Mouse (Mus musculus) liver (tissue): ENCODE data around the gene Fitm2.
"Not testable (repeated sequence)": the region's sequence is repeated elsewhere in the genome, so short reads cannot be mapped to it uniquely, and the experiment has no call there.

ENCODE experiments used
- DNase-seq: peaks from one replicate; pipeline ENCODE4 v3.0.0-alpha.2; 2020; ENCODE audit warnings: mixed read lengths

Gene Fitm2

DNA sequence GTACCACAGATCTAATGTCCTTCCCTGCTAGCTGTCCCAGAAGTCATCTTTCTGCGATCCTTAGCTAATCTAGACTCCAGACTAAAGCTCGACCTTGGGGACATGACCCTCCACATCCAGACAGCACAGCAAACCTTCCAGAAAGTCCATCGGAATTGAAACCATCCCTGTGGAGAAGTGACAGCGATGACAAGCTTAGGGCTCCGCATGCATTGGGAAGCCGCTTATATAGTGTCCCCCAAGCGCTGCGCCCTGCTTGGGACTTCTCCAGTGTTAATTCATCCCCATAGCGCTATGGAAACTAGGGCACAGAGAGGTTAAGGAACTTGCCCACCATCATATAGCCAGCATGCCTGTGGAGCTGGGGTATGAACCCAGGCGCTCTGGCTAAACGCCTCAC, 9.6 kb downstream of the Fitm2 start:
- DNase-seq: no peak

DNA sequence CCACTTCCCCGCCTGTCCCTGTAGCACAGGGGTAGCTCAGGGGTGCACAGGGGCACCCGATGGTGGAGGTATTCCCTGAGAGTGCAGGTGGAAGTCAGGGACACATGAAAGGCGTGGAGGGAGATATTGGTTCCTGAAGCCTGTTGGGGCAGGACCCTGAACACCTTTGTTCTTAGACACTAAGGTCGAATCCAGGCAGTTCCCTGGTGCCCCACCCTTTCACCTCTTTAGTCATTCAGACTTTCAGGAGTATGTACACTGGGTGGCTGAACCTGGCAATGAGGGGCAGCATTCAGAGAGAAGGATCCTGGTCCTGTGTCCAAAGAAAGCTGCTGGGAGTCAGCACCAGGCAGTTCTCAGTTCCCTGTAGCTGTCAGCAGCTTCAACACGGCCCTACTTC, 10.0 kb downstream of the Fitm2 start:
- DNase-seq: no peak

DNA sequence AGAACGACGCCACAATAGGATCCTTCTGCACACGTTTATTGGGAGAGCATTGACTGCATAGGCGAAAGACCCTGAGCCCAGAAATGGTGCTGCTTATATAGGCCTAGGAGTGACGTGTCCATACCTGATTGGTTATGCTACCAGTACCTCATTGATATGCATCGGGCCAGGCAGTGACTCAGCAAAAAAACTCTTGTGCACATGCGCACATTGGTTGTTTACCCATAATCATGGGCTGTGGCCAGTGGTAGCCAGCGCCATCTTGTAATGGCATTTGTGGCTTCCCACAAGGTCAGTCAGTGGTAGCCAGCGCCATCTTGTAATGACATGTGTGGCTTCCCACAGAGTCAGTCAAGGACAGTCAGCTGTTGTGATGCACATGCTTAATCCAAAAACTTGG, 11.1 kb downstream of the Fitm2 start:
- DNase-seq: not testable (repeated sequence)

DNA sequence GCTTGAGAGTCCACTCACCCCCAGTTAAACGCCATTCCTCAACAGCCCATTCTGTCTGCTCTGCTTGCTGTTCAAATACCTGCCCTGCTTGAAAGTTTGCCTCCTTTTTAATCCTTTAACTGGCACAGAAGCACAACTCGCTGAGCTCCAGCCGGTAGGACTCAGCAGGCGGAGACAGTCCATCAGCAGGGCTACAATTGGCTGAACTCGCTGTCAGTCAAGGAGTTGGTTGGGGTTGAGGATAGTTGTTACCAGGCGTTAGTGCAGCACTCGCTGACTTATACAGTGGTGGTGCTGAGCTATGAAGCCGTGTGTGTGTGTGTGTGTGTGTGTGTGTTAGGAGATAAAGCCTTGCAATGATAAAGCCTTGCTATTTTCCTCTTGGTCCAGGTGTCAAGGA, 11.8 kb downstream of the Fitm2 start:
- DNase-seq: no peak

DNA sequence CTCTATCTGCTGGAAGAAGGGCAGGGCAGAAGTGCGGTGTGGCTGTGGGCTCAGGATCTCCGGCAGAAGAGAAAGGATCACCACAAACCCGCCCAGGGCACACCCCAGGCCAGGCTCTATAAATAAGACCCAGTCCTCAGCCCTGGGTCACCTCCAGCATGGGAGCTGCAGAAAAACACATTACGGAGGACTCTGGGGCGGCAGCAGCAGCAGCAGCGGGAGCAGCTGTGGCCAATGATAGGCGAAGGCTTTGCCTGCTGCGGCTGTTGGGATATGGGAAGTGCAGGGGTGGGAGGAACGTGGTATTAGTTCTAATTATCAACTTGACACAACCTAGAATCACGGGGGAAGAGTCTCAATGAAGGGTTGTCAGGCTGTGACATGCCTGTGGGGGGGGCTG, 13.0 kb downstream of the Fitm2 start:
- no peak for DNase-seq

DNA sequence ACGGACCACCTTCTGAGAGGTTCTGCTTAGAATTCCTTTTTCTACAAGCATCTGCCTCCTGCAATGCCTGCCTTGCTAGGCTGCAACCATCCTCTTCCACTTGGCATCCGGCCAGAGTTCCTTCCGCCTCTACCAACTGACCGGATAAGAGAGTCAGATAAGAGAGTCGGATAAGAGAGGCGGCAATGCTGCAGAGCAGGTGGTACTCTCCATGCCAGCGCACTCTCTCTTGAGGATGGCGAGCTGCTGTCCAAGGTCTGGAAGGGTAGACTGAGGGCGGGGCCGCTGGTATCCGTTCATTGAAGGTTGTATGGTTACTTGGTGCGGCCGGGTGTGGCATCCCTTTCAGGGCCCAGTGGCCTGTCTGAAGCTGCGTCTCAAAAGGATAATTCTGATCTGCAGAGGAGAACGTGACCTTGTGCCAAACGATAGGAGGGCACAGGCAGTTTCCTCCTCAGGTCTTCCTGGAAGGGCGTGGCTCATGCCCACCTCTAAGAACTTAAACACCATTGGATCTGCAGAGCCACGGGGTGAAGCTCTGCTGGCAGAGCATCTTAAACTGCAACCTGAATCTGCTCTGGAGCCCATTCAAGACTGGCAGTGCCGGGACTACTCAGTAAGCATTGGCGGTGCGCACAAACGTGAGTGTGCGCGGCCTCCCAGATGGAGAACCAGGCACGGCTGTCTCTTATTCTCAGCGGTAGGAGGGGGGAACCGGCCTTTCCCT, 13.7 kb downstream of the Fitm2 start:
- no peak for DNase-seq

DNA sequence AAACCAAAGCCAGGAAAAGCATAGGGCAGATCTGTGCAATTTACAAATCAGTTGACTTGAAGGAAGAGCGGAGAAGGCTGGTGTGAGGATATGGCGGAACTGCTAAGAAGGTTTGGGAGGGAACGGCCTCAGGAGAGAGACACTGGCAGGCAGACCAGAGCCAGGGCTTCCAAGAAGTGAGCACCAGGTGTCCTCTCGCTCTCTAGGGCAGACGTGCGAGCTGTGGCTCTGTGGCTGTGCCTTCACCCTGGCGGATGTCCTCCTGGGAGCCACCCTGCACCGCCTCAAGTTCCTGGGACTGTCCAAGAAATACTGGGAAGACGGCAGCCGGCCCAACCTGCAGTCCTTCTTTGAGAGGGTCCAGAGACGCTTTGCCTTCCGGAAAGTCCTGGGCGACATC, 19.1 kb downstream of the Fitm2 start:
- DNase-seq: no peak

DNA sequence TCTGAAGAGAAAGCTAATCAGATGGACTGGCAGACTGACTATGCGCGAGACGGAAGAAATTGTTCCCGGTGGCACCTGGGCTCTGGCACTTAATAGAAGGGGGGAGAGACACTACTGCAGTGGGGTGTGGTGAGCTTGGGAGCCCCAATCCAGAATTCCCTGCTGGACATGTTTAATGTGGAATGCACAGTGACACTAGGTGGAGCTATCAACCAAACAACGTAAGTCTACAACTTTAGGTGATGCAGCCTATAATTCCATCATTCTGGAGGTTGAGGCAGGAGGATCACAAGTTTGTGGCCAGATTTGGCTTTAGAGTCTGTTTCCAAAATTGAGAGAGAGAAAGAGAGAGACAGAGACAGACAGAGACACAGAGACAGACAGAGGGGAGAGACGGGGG, 19.7 kb downstream of the Fitm2 start:
- no peak for DNase-seq

DNA sequence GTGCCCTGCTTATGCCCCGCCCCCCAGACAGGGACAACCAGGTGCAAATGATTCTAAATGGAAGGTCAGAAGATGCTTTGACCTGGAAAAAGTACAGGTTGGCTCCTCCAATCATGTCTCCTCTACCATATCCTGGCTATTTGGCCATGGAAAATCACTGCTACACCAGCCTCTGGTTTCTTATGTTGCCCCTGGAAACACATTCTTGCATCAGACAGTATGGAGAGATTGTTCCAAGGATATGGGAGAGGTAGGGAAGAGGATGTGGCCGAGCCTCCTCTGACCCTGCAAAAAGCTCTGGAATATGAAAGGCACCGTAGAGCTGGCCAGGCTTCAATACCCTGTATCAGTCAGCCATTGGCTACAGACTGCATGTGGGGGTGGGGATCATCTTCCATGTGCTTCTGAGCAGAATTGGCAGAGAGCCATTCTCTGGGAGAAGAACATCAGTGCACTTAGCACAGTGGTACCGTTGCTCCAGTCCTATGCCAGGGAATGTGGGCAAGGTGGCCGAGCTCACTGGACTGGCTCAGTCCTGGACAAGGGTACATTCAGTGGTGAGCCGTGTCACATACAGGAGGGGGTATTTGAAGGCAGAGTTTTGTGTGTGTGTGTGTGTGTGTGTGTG, 21.6 kb downstream of the Fitm2 start:
- no peak for DNase-seq

DNA sequence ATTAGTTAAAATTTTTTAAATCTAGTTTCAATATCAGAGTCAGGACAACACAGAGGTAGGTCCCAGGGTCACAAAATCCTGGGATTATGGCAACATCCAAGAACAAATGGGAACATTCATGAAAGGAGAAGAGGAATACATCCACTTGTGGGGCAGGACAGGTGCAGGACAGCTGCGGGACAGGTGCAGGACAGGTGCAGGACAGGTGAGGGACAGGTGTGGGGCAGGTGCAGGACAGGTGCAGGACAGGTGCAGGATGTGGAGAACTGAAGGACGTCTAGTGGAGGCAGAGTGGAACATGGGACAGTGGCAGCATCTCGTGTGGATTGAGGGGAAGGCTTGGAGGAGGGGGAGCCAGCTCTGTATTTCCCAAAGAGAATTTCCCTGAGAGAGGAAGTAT, 23.2 kb downstream of the Fitm2 start:
- DNase-seq: no peak

DNA sequence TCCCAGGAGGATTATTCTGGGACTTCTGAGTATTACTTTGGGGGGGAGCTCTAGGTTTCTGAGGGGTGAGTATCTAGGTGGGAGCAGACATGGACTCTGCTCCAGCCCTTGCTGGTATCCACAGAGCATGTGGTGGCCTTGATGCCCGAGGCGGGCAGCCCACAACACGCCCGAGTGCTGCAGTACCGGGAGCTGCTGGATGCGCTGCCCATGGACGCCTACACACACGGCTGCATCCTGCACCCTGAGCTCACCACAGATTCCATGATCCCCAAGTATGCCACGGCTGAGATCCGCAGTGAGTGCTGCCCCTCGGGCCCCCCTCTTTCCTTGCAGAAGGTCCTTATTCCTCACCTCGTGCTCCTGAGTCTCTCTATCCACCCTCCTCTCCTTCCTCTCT, 25.1 kb downstream of the Fitm2 start:
- no peak for DNase-seq

DNA sequence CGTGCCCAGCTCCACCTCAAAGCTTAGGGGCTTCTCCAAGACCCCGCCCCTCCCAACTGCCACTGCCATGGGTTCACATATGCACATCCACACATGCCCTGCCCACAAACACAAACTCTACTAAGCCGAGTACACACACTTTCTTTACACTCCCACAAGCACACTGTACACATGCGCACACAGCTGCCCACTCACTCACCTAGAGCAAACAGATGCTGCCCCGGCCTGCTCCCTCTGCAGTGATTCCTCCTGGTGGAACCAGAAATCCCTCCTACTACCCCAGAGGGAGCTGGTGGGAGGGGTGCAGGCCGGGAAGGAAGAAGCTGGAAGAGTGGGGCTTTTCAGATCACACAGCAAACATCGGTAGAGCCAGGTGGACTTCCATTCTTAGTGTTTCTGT, 28.4 kb downstream of the Fitm2 start:
- no peak for DNase-seq

DNA sequence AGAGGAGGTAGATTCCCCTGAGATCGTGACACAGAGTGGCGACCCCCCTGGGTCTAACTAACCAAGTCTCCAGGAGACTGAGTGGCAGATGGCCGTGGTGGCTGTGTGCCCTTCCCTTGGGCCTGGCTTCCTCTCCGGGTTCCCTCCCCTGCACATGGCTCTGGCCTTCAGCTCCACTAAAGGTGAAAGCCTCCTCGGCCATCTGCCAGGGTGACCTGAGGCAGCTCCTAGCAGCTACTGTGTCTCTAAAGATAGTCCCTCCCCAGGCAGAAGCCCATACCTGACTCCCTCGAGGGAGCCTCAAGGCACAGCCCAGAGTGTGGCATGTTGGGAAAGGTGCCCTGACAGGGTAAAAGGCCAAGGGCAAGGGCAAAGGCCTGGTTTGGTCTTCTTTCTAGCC, 28.9 kb downstream of the Fitm2 start:
- DNase-seq: no peak

DNA sequence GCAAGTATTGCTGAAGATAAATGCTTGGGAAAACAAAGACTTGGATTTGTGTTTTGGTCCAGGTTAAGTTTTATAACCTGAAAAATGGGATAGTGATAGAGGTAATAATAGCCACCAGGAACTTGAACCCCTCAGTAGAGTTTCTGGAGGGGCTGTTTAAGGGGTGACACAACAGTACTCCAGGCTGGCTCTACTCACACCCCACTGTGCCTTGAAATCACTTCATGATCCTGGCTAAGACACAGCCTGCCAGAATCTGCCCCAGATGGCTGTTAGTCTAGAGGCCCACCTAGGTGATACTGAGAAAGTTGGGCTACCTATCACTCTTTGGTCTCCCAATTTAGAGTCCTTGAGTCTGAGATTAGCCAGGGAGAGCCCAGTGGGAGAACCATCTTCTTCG, 32.9 kb downstream of the Fitm2 start:
- no peak for DNase-seq

DNA sequence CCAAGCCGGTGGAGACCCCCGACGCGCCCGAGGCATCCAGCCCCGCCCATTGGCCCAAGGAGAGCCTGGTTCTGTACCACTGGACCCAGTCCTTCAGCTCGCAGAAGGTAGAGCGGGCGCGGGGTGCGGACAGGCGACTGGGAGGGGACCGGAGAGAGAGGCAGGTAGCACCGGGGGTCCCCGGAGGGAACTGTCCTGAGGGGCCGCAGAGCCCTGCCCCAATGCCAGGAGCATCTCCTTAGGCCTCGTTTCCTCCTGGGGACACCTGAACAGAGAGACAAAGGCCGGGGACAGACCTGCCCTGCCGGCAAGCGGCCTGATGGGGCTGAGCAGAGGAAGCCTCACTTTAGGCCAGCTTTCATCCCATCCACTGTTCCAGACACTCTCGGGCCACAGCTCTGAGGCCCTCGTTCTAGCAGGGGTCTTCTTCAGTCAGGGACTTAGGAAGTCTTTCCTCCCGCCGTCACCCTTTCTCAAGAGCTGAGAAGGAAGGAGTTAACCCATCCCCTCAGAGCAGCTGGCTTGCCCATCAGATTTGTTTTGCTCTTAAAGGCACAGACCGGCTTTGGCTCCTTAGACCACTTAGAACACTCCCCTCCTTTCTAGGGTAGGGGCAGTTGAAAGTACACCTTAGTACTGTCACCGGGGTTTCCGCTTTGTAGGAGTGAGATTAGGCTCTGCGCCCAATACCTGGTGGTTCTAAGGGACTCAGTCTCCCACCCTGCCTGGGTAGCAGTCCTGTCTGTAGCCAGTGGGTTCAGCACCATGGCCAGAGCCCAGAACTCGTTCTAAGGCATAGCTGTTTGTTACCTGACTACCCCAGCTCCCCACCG, 33.6 kb downstream of the Fitm2 start:
- peak; percentile 43 for DNase-seq

DNA sequence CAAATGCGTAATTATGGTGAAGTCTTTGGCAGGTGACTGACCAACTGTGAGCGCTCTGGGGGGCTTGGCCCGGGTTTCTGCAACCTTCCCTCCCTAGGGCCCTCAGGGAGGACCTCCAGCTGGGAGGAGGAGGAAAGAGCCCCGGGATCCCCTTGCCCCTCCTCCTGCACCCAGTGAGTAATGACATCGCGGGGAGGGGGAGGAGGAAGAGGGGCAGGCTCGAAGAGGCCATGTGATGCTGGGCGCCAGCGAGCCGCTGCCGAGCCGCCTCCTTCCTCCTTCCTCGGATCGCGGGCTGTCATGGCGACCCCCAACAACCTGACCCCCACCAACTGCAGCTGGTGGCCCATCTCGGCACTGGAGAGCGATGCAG, 34.2 kb downstream of the Fitm2 start, which contains the start of gene Gdap1l1:
TSS of gene Gdap1l1 (plus strand) at position 231 of the 373 bp plus-strand sequence.
- no peak for DNase-seq

DNA sequence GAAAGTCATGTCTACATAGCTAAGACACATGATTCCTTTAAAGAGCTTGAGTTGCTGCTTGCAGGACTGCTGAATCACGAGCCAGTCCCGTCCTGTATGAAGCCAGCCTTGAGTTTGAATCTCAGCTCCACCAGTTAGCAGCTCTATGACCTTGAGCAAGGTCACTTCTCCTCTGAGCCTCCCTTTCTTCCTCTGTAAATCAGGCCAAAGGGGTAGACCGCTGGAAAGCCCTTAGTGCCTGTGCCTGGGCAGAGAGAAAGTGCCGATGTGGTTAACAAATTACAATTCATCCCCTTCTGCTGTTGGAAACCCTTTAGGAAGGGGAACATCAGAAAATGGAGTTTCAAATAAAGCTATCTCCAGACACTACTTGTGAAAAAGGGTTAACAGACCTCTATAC, 34.6 kb downstream of the Fitm2 start:
- no peak for DNase-seq

DNA sequence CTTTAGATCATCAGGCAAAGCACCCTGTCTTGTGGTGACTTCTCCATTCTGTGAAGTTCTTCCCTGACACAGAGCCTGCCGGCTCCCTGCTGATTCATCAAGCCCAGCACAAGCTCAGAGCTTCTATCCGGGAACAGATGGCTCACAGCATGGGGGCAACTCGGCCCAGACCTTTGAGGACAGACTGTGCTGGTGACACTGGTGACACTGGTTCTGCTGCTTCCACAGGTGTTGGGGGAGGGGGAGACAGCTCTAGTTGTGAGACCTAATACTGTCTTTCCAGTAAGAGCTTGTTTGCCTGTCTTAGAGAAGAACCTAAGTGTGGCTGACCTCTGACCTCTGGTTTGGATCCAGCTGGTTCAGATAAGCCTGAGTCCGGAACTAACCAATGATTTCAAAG, 38.5 kb downstream of the Fitm2 start:
- no peak for DNase-seq

DNA sequence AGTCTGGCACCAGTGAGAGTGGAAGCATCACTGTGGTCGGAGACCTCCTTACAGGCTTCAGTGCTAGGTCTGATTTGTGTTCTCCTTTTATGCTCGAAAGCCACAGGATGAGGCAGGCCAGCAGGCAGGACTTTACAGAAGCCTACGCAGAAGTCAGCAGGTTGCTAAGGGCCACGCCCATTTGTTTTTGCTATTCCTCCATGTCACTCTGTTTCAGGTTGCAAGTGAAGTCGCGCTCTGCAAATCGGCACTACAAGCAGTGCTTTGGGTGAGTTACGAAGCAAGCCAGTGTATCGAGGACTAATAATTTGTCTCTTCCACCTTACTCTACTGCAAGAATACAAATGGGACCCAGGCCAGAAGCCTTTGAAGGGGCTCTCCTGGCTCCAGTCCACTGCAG, 41.1 kb downstream of the Fitm2 start:
- no peak for DNase-seq

DNA sequence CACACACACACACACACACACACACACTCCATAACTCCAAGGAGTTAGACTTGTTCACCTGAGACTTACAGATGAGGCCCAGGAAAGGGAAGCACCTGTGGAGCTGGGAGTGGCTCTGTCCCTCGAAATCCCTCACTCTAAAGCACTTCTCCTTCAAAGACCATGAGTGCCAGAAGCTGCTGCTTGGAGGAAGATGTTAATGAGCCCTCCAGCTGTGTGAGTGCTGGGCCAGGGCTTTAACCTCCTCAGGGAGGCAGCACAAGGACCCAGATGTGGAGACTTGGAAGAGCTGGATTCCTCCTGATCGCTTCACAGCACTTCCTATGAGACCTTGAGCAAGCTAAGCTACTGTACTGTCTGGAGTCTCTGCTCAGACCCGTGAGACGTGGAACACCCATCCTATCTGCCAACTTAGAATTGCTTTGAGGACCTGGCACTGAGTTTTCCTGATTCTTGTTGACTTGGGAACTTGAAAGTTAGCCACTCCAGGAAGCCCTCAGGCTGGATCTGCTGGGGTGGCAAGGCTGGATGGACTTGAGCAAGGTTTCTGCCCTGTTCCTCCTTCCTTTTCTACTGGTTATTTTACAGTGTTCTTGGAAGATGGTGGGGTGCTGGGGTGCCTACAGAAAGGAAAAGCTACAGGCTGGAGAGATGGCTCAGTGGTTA, 44.0 kb downstream of the Fitm2 start:
- DNase-seq: no peak

DNA sequence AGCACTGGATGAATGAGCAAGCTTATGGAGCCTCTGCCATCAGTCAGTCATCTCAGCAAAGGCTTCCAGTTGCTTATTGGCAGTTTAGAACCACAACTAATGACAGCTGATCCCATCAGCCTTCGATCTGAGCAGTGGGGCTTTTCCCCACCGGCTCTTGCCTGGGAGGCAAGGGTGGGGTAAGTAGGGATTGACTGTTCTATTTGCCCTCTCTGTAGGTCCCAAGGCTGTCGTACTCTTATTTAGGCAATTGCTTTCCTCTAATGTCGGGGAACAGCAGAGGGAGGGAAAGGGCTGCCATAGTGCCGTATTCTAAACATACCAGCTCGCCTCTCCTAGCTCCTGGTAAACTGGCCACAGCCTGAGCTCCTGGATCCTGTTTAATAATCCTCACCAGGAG, 47.8 kb downstream of the Fitm2 start, which contains the start of gene Oser1:
TSS of gene Oser1 (minus strand) at position 101 of the 400 bp plus-strand sequence.
- DNase-seq: no peak

DNA sequence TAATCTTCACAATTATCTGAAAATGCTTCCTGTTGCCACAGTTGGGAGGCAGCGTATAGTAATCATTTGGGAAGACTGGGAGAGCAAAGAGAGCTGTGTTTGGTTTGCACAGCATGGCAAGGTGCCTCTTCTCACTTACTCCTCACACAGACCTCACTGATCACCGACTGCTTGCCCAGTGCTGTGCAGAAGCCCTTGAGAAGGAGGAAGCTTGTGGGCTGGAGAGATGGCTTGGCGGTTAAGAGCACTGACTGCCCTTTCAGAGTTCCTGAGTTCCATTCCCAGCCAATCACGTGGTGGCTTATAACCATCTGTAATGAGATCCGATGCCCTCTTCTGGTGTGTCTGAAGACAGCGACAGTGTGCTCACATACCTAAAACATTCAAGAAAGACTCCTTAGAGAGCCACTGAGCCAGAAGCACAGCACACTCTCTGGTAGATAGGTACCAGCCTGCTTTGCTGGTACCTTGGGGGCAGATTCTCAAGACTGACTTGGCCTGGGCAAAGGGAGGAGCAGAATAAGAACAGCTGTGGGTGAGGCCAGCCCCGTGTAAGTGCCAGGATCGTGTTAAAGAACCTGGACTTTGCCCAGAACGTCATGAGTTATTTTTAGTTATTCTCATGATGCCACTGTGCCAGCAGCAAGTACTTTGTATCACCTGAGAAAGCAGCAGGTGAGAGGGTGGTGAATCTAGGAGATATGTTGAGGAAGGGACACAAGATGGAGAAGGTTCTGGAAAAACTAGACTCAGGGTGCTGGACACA, 49.4 kb downstream of the Fitm2 start:
- no peak for DNase-seq
